Mouse (Mus musculus): ENCODE measurements around the gene Eif3l.
A peak's percentile ranks its signal among the peaks of the same experiment; 100 is the strongest.

Eif3l gene

DNA sequence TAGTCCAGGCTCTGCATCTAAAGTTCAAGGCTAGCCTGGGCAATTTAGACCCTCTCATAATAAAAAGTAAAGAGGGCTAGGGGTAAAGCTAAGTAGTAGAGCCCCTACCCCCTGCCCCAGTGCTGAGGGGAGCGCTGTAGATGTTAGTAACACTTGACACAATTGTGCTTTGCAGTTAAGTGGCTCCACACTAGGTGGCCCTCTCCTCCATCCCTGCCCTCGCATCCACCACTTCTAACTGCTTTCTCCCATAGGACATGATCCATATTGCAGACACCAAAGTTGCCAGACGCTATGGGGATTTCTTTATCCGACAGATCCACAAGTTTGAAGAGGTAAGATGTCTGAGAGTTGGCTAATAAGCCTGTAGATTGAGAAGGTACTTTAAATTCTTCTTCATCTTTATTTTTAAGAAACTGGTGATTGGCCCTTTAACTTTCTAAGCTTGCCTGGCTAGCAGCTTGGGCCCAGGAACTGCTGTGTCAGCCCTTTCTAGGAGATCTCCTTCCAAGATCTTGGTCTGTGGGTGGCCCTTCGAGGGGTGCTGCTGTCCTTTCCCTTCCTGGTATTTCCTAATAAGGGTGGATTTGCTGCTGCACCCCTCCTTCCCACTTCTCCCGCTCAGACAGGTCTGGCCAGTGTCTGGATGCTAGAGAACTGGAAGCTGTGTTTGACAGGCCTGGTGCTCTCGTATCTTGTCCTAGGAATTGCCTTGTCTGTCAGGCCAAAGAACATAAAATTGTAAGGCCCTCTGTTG lies 18.3 kb downstream of the Eif3l start:
- DNase-seq (ENCODE audit: low read depth, low spot score), result no peak

DNA sequence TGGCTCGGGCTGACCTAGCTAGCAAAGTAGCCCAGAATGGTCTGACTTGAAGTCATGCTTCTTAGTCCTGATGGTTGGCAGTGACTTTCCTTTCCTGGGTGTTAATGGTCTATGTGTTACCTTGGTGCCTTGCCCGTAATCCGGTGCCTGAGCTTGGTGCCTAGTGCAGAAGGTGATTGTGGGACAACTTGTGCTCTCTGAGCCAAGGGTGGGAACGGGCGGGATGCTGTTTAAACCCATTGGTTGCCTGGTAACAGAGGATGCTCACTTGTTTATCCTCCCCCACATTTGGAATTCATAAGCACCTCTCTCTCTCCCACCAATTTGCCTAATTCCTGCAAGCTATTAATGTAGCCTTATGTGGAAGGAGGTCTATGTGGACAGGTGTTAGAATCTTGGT lies 20.5 kb downstream of the Eif3l start:
- DNase-seq (ENCODE audit: low read depth, low spot score), result no peak

DNA sequence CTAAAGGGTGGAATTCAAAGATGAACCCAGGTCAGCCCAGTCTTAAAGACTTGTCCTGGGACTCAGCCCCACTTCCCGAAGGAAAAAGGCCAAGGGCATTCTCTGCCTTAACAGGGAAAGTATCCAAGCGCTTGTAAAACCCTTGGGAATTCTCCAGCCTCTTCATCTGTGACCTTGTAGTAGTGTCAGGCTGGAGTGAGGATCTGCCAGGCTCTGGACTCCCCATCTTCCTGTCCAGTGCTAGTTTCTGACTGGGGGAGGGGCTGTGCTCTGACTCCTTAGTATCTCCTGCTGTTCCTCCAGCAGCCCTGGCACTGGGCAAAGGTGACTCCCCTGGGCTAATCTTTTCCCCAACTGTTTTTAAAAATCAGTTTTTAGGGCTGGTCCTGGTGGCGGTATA lies 21.6 kb downstream of the Eif3l start:
- DNase-seq (ENCODE audit: low read depth, low spot score), result no peak

DNA sequence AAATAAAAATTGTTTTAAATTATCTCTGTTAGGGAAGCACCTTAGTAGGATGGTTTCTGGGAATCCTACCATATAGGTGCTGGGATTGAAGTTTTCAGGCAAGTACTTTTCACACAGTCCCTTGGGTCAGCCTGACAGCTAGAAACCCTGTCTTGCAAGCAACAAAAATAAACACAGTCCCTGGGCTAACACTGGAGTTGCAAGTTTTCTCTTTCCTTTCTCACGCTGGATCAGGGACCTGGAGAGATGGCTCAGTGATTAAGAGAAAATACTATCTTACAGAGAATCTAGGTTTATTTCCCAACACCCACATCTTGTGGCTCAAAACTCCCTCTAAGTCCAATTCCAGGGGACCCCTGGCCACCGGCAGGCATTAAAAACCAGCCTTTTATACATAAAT lies 22.2 kb downstream of the Eif3l start:
- DNase-seq (ENCODE audit: low read depth, low spot score), result no peak

DNA sequence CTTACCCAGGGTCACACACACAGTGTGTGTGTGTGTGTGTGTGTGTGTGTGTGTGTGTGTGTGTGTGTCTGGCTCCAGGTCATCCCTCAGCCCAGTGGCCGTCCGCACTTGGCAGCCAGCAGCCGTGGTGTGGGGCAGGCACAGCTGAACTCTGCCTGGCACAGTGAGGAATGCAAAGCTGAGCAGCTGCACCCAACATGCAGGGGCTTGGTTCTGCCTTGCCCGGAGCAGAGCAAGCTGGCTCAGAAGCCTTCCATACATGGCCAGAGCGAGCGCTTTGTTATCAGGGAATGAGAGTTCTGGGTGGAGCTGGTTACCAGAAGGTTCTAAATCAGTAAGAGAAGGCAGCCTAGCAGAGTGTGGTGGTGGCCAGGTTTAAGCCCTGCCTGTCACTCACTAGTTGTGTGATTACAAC lies 22.6 kb downstream of the Eif3l start:
- no peak for DNase-seq (ENCODE audit: low read depth, low spot score)

DNA sequence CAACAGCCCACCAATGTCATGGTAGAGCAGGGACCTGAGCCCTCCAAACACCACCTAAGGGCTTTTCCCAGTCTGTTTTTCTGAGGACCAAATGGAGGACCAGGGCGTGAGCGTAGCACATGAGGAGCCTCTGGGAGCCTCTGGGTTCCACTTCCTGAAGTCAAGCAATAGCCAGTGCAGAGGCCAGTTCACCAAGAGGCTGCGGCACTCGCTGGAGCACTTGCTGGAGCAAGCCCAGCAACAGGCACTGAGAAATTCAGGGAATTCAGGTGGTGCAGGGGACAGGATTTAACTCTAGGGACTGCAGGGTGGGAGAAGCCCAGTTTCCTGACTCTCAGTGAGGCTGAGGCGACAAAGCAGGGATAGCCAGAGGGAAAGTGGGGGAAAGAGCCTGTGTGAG lies 23.2 kb downstream of the Eif3l start:
- DNase-seq (ENCODE audit: low read depth, low spot score), result no peak

DNA sequence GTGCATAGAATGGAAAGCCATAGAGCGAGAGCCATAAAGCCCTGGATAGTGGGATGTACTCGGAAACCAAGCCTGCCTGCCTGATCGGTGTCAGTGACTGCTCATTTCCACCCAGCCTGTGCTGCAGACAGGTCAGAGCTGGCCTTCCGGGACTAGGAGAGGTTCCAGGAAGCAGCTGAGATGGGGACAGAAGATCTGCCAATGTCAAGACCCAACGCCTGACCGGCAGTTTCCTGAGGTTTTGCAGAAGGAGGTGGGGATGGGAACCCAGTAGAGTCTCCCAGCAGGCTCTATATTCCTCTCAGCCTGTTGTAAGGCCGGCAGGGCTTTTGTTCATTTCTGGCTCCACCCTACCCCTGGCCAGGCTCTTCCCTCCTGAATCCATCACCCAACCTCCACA lies 23.9 kb downstream of the Eif3l start:
- DNase-seq (ENCODE audit: low read depth, low spot score), result no peak

DNA sequence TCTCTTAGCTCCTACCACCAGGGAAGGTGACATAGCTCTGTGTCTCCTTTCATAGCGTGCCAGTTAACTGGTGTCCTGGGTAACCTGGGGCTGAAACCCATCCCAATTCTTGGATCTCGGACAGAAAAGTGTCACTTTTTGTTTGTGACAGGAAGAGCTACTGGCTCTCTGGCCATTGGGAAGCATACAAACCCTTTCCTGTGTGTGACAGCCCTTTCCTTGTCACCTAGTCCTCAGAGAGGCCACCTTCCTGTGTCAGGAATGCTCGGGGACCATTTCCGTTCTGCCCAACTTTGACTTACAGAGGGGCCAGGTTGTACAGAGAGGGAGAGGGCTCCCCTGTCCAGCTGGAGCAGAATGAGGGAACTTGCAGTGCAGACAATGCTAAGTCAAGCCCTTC lies 24.5 kb downstream of the Eif3l start:
- DNase-seq (ENCODE audit: low read depth, low spot score), result no peak

DNA sequence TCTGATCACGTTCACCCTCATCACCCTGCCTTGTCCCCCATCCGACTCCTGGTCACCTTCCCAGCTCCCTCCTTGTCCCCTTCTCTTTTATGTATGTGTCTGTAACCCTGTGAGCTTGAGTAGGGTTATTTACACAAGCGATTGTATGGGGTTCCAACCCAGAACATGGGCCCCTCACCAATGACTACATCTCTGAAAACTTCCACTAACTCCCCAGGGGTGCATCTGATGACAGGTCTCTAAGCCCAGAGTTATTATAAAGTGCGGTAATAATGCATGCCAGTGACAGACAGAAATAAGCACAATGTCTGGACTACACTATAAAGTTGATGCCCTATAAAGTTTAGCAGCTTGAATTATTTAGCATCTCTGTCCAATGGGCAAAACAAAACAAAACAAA lies 25.4 kb downstream of the Eif3l start:
- no peak for DNase-seq (ENCODE audit: low read depth, low spot score)

DNA sequence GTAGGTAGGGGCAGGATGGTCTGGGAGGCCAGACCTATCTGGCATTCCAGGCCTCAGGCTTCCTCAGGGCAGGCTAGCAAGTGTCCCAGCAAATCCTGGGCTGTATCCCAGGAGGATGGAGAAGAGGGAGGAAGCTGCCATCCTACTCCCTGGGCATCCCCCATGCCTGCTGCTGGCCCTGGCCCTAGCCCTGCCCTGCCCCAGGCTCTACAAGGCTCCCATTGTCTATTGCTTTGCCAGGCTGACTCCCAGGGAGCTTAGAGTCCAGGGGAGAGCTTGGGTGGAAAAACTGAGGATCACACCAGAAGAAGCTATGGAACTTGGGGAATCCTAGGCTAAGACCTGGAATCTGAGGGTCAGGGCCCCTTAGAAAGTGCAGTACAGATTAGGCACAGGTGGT lies 26.6 kb downstream of the Eif3l start:
- DNase-seq (ENCODE audit: low read depth, low spot score), result no peak

DNA sequence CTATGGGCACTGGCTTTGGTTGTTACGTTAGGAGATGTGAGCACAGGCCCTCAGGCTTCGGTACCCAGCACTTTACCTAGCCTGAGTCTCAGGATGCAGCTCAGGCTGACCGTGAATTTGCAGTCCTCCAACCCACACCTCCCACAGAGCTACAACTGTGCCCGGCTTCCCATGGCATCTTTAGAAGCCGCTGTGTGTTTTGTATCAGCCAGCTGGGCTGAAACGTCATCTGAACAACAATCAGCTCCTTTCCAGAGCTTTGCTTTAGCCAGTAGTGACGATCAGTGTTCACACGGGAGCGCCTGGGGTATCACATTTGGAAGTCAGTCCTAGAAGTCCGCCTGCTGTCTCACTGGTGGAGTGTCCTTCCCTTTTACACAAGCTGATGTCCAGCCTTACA lies 28.3 kb downstream of the Eif3l start:
- DNase-seq (ENCODE audit: low read depth, low spot score), result no peak

DNA sequence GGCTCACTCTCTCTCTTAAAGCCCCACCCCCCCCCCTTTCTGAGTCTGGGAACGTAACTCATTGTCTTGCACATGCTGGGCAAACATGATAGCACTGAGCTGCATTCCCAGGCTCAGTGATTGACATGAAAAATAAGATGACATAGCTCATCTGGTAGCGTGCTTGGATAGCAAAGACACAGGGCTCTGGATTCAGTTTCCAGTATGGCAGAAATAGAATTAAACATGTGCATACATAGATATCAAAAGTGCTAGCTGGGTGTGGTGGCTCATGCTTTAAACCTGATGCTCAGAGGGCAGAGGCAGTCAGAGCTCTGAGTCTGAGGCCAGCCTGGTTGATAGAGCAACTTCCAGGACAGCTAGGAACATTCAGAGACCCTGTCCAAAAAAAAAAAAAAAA lies 30.8 kb downstream of the Eif3l start:
- no peak for DNase-seq (ENCODE audit: low read depth, low spot score)

DNA sequence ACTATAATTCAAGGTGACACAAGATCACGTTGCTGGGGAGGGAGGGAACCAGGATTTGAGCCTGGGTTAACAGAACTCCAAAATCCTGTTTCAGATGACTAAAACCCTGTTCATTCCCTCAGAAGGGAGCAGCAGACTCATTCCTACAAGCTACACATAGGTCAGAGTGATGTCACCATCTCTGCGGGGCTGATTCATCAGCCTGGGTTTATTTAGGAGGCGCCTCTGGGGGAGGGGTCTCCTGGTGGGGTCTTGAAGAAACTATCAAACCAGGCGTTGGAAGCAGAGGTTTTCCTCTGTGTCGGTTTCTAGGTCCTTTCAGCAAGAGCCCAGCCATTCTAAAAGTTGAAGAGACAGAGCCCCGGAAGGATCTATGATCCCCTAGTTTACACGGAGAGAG lies 33.0 kb downstream of the Eif3l start:
- DNase-seq (ENCODE audit: low read depth, low spot score), result no peak

DNA sequence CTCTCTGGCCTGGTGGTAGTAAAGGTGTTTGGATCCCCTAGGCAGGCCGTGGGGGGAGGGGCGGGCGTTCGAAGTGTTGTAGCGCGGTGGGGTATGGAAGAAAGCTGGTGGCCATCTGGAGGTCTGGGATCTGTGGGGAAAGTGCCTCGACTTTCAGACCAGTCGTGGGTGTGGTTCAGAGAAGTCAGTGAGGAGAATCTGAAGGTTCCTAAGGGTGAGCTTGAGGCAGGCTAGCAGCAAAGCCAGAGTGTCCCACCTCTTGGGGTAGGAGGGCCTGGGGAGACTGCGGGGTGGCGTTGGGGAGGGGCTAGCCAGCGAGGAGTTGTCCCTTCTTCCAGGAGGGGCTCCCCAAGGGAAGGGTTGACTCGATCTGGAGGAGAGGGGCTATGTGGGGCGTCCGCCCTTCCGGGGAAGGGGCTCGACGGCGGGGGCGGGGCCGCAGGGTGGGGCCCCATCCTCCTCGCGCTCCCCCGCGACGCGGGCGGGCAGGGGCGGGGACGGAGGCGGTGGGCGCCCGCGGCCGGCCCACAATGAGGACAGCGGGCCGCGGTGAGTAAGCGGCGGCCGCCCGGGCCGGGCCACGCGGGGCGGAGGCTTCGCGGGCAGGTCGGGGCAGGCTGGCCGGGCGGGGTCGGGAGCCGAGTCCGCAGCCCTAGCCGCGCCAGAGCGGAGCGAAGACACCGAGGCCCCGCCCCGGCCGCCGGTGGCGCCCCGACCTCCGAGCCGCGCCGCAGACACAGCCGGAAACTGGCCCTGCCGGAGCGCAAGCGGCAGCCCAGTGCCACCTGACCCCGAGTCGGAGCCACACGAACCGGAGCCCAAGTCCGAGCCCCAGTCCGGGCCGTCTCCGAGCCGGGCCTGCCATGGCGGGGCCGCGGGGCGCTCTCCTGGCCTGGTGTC lies 33.7 kb downstream of the Eif3l start, which contains the start of gene Micall1:
Gene Micall1, plus strand, starts transcription at position 478 of the 900 bp plus-strand sequence.
- peak; percentile 50 for DNase-seq (ENCODE audit: low read depth, low spot score)

DNA sequence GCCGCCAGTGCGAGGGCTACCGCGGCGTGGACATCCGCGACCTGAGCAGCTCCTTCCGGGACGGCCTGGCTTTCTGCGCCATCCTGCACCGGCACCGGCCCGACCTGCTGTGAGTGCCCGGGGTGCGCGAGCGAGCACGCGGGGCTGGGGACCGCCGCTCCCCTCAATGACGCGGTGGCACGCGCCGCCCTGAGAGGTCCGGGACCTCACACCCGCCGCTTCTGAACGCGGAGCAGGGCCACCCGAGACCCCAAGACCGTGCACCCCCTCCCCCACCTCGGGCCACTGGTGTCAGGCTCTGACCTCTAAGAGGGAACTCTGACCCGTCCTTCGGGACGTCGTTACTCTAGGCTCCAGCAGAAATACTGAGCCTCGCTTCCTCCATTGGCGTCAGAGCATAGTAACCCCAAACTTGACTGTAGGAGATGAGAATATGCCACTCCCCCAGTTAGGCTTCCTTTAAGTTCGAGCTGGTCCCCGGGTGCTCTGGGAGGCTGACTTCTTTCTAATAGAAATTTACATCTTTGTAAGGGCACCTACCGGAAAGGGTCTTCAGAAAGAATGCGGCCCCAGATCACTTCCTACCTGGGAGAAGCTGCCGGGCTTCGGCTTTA lies 34.4 kb downstream of the Eif3l start:
- DNase-seq (ENCODE audit: low read depth, low spot score), result no peak

DNA sequence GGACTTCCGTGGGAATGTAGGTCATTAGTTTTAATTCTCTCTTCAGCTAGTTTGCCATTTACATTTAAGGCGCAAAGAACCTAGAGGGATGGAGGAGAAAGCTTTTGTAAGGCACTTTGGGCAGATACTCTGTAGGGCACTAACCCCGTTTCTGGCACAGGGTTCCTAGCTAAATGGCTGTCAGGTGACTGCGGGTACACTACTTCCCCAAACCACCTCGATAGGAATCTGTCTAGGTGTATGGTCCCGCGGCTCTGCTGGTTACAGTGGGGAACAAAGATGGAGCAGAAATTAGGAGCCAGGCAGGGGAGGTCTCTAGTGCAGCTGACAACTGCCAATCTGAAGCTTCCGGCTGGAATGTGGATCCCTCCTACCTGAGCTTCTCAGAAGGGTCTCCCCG lies 35.1 kb downstream of the Eif3l start:
- DNase-seq (ENCODE audit: low read depth, low spot score), result no peak

DNA sequence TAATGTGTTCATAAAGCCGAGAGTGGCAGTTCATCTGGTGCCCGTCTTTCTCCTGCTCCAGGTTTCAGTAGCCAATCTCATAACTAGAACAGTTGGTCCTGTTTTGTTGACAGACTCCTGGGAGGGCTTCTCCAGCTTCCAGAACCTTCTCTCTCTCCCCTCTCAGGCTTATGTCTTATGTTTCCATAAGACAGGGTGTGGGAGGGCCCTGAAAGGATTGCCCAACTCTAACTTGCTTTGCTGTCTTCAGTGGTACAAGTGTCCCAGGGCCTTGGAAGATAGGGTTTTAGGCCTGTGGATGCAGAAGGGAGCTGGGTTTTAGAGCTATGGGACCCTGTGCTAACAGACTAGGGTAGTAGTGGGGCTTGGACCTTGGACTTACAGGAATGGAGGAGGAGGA lies 35.5 kb downstream of the Eif3l start:
- DNase-seq (ENCODE audit: low read depth, low spot score), result no peak

DNA sequence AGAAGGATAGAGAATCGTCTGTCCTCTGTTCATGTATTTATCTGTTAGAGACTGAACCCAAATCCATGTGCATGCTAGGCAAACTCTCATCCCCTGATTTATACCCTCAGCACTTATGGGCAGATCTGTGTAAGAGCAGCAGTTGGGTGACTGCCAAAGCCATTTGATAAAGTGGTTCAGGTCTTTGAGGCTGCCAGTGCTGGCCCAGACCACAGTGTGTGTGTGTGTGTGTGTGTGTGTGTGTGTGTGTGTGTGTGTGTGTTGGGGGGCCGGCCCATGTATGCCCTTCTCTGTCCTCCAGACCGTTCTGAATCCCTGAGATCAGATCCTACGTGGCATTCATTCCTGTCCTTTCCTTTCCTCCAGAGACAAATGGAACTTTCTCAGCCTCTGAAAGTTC lies 36.8 kb downstream of the Eif3l start:
- DNase-seq (ENCODE audit: low read depth, low spot score), result no peak

DNA sequence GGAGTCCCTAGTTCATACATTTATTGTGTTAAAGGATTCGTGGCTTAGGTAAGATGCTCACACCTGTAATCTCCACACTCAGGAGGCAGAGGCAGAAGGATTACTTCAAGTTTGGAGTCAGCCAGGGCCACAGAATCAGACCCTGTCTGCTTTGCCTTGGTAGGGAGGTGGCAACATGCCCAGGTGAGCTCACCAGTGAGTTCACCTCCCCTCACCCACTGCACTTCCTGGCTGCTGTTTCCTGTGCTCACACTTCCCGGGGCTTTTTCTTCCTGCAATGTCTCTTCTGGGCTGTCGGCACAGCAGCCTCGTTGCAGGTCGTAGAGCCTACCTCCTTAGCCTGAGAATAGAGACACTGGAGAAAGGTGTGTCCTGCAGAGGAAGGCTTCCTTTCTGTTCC lies 40.3 kb downstream of the Eif3l start:
- DNase-seq (ENCODE audit: low read depth, low spot score), result no peak

DNA sequence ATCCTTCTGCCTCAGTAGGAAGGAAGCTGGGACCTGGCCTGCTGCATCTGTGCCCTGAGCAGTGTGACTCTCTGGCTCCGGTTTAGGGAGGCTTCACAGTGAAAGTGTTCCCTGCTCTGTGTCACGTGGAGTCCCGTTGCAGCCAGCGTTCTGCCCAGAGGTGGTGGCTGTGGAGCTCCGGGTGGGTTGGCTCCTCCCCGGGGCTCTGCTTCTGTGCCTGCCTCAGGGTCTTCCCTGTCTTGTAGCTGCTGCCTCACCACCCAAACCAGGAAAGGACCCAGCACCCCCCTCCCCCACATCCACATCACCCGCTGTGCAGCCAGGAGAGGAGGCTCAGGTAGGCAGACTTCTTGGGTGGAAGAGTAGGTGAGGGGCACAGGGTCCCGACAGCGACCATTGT lies 44.5 kb downstream of the Eif3l start:
- no peak for DNase-seq (ENCODE audit: low read depth, low spot score)

DNA sequence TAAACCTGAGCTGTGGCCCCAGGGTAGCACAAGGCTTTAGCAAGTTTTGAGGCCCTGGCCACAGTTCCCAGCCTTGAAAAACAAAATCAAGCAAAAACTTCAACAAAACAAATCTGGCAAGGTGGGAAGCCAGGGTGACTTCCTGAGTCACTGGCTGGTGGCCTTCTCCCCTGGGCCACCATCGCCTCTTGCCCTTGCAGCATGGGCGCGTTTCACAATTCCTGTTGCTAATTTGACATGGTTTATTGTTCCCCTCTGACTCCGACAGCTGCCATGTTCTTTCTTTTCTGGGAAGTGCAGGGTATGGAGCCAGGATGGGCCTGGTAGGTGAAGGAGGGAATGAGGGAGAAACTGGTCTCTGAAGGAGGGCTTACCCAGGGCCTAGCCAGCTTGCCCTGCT lies 47.1 kb downstream of the Eif3l start:
- DNase-seq (ENCODE audit: low read depth, low spot score), result no peak

DNA sequence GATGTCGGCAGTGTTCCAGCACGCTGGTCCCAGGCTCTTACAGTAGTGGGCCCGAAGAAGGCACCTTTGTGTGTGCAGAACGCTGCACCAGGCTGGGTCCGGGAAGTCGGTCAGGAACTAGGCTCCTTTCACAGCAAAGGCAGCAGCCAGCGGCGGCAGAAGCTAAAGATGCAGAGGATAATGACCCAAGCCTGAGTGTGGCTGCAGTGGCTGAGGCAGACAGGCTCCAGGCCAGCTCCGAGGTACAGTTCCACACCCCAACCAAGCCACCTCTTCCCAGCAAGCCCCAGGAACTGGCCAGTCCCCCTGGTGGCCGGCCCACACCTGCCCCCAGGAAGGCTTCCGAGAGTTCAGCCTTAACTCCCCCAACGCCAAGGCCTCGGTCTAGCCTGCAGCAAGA lies 47.6 kb downstream of the Eif3l start:
- no peak for DNase-seq (ENCODE audit: low read depth, low spot score)

DNA sequence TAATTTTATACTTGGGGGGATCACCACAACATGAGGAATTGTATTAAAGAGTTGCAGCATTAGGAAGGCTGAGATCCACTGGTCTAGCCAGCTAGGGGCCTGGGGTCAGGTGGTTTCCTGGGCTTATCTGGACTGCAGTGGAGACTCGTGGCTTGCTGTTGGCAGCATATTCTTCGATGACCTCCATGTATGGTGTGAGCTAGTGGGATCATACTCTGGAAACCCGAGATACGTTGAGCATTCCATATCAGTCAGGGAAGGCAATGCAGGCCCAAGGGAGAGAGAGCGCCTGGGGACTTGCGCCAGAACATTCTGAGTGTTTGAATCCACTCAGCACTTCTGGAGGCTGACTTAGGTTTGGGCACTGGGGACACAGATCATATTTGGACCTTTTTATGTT lies 48.8 kb downstream of the Eif3l start:
- no peak for DNase-seq (ENCODE audit: low read depth, low spot score)

All from ES-CJ7 (cell line).